Mouse (Mus musculus): ENCODE data around the gene St3gal3. TPM values are rescaled to one million over a fixed set of nuclear protein-coding genes. Genes with fewer than 3 reads are reported as not detected.

The St3gal3 gene
- total and polyA plus RNA-seq, 2 experiments = 27.9 to 44.9 TPM

GRCm38 (mm10) chr4:118116098-118116497 is 18.6 kb downstream of the St3gal3 start:
- DNase-seq (ENCODE audit: extremely low read depth, low read depth, low spot score) = no peak
- H3K27me3 ChIP-seq (ENCODE audit: control insufficient read depth, insufficient read depth, low read length) = no peaks in the 10 kb centered on the region
- no peaks in the 10 kb centered on the region for H3K36me3 ChIP-seq (ENCODE audit: control insufficient read depth, insufficient read depth, low read length)
- no peak overlapping the region for H3K27ac ChIP-seq (replicated peaks; ENCODE audit: insufficient read depth, low read depth, low read length)
- no peak overlapping the region for H3K4me3 ChIP-seq (ENCODE audit: insufficient read depth, low read depth, low read length)
- WGBS = 91% methylated on average over 11 of the region's 11 CpGs
- peaks cover 69% of the 10 kb centered on the region for H3K79me2 ChIP-seq (ENCODE audit: control insufficient read depth, insufficient read depth, low read length)
- TF ChIP-seq CTCF (IDR thresholded peaks at IDR 0.05; ENCODE audit: low read depth, low read length) (no peak), POLR2A (IDR thresholded peaks at IDR 0.05; ENCODE audit: extremely low read depth, insufficient read depth, low read length) (no peak)
- H3K9ac ChIP-seq (ENCODE audit: low read depth, low read length) = no peak overlapping the region
- H3K4me1 ChIP-seq (ENCODE audit: control insufficient read depth, insufficient read depth, low read length) = no peaks in the 10 kb centered on the region

- H3K27ac ChIP-seq (replicated peaks; ENCODE audit: insufficient read depth, low read depth, low read length) = no peak overlapping the region
- no peaks in the 10 kb centered on the region for H3K27me3 ChIP-seq (ENCODE audit: control insufficient read depth, insufficient read depth, low read length)
- no peaks in the 10 kb centered on the region for H3K4me1 ChIP-seq (ENCODE audit: control insufficient read depth, insufficient read depth, low read length)
- H3K79me2 ChIP-seq (ENCODE audit: control insufficient read depth, insufficient read depth, low read length) = peaks cover 73% of the 10 kb centered on the region
- H3K9ac ChIP-seq (ENCODE audit: low read depth, low read length) = no peak overlapping the region
- 89% methylated on average over 7 of the region's 7 CpGs for WGBS
- TF ChIP-seq CTCF (IDR thresholded peaks at IDR 0.05; ENCODE audit: low read depth, low read length) (no peak), POLR2A (IDR thresholded peaks at IDR 0.05; ENCODE audit: extremely low read depth, insufficient read depth, low read length) (no peak)
- H3K36me3 ChIP-seq (ENCODE audit: control insufficient read depth, insufficient read depth, low read length) = no peaks in the 10 kb centered on the region
- no peak overlapping the region for H3K4me3 ChIP-seq (ENCODE audit: insufficient read depth, low read depth, low read length)
- no peak for DNase-seq (ENCODE audit: extremely low read depth, low read depth, low spot score)
These were observed 19.6 kb downstream of the St3gal3 start for GRCm38 (mm10) chr4:118115132-118115531.

- Histone ChIP-seq H3K36me3 (ENCODE audit: control insufficient read depth, insufficient read depth, low read length) (no peaks in the 10 kb centered on the region), H3K4me3 (ENCODE audit: insufficient read depth, low read depth, low read length) (no peak overlapping the region), H3K4me1 (ENCODE audit: control insufficient read depth, insufficient read depth, low read length) (no peaks in the 10 kb centered on the region), H3K79me2 (ENCODE audit: control insufficient read depth, insufficient read depth, low read length) (peaks cover 65% of the 10 kb centered on the region), H3K27me3 (ENCODE audit: control insufficient read depth, insufficient read depth, low read length) (no peaks in the 10 kb centered on the region), H3K9ac (ENCODE audit: low read depth, low read length) (no peak overlapping the region), H3K27ac (replicated peaks; ENCODE audit: insufficient read depth, low read depth, low read length) (no peak overlapping the region)
- DNase-seq (ENCODE audit: extremely low read depth, low read depth, low spot score) = no peak
- TF ChIP-seq POLR2A (IDR thresholded peaks at IDR 0.05; ENCODE audit: extremely low read depth, insufficient read depth, low read length) (no peak), CTCF (IDR thresholded peaks at IDR 0.05; ENCODE audit: low read depth, low read length) (no peak)
- 58% methylated on average over 12 of the region's 12 CpGs for WGBS
These were observed 22.1 kb downstream of the St3gal3 start for GRCm38 (mm10) chr4:118112601-118113000.

GRCm38 (mm10) chr4:118109649-118110048 is 25.1 kb downstream of the St3gal3 start:
- Histone ChIP-seq H3K27ac (replicated peaks; ENCODE audit: insufficient read depth, low read depth, low read length) (no peak overlapping the region), H3K27me3 (ENCODE audit: control insufficient read depth, insufficient read depth, low read length) (no peaks in the 10 kb centered on the region), H3K9ac (ENCODE audit: low read depth, low read length) (no peak overlapping the region), H3K4me1 (ENCODE audit: control insufficient read depth, insufficient read depth, low read length) (no peaks in the 10 kb centered on the region), H3K79me2 (ENCODE audit: control insufficient read depth, insufficient read depth, low read length) (peaks cover 41% of the 10 kb centered on the region), H3K4me3 (ENCODE audit: insufficient read depth, low read depth, low read length) (no peak overlapping the region), H3K36me3 (ENCODE audit: control insufficient read depth, insufficient read depth, low read length) (peaks cover 7% of the 10 kb centered on the region; the same call in 1 of the 2 replicates)
- TF ChIP-seq POLR2A (IDR thresholded peaks at IDR 0.05; ENCODE audit: extremely low read depth, insufficient read depth, low read length) (no peak), CTCF (IDR thresholded peaks at IDR 0.05; ENCODE audit: low read depth, low read length) (no peak)
- no peak for DNase-seq (ENCODE audit: extremely low read depth, low read depth, low spot score)
- 81% methylated on average over 13 of the region's 13 CpGs for WGBS

GRCm38 (mm10) chr4:118108779-118109178 is 25.9 kb downstream of the St3gal3 start:
- Histone ChIP-seq H3K79me2 (ENCODE audit: control insufficient read depth, insufficient read depth, low read length) (peaks cover 35% of the 10 kb centered on the region), H3K4me3 (ENCODE audit: insufficient read depth, low read depth, low read length) (no peak overlapping the region), H3K4me1 (ENCODE audit: control insufficient read depth, insufficient read depth, low read length) (no peaks in the 10 kb centered on the region), H3K9ac (ENCODE audit: low read depth, low read length) (no peak overlapping the region), H3K27me3 (ENCODE audit: control insufficient read depth, insufficient read depth, low read length) (no peaks in the 10 kb centered on the region), H3K27ac (replicated peaks; ENCODE audit: insufficient read depth, low read depth, low read length) (no peak overlapping the region), H3K36me3 (ENCODE audit: control insufficient read depth, insufficient read depth, low read length) (peaks cover 7% of the 10 kb centered on the region; the same call in 1 of the 2 replicates)
- 83% methylated on average over 7 of the region's 7 CpGs for WGBS
- DNase-seq (ENCODE audit: extremely low read depth, low read depth, low spot score) = no peak
- TF ChIP-seq CTCF (IDR thresholded peaks at IDR 0.05; ENCODE audit: low read depth, low read length) (no peak), POLR2A (IDR thresholded peaks at IDR 0.05; ENCODE audit: extremely low read depth, insufficient read depth, low read length) (no peak)

- Histone ChIP-seq H3K27me3 (ENCODE audit: control insufficient read depth, insufficient read depth, low read length) (no peaks in the 10 kb centered on the region), H3K4me1 (ENCODE audit: control insufficient read depth, insufficient read depth, low read length) (no peaks in the 10 kb centered on the region), H3K4me3 (ENCODE audit: insufficient read depth, low read depth, low read length) (no peak overlapping the region), H3K36me3 (ENCODE audit: control insufficient read depth, insufficient read depth, low read length) (peaks cover 7% of the 10 kb centered on the region; the same call in 1 of the 2 replicates), H3K79me2 (ENCODE audit: control insufficient read depth, insufficient read depth, low read length) (peaks cover 17% of the 10 kb centered on the region), H3K9ac (ENCODE audit: low read depth, low read length) (no peak overlapping the region), H3K27ac (replicated peaks; ENCODE audit: insufficient read depth, low read depth, low read length) (no peak overlapping the region)
- WGBS = 90% methylated on average over 3 of the region's 3 CpGs
- DNase-seq (ENCODE audit: extremely low read depth, low read depth, low spot score) = no peak
- TF ChIP-seq CTCF (IDR thresholded peaks at IDR 0.05; ENCODE audit: low read depth, low read length) (no peak), POLR2A (IDR thresholded peaks at IDR 0.05; ENCODE audit: extremely low read depth, insufficient read depth, low read length) (no peak)
These were observed 29.3 kb downstream of the St3gal3 start for GRCm38 (mm10) chr4:118105256-118106053.

Data from liver, adult 2 months (tissue).